Mouse (Mus musculus) kidney, adult 8-10 months (tissue): ENCODE data around the gene Dqx1.
A peak's percentile ranks its signal among the peaks of the same experiment; 100 is the strongest.

Experiments used
- DNase-seq, 2 experiments: peaks; one replicate each; pipeline ENCODE4 v3.0.0; 2022

The Dqx1 gene

GRCm38 (mm10) chr6:83033249-83034185, 24.1 kb upstream of the Dqx1 start, which contains the start of the genes Dok1 and Loxl3:
Gene Dok1 (minus strand): TSS chr6:83033471.
Gene Loxl3 (plus strand): TSS chr6:83034173.
- peak; percentile 48 to 51 for DNase-seq

- no peak for DNase-seq
These were observed 23.1 kb upstream of the Dqx1 start for GRCm38 (mm10) chr6:83034463-83035055.

GRCm38 (mm10) chr6:83037188-83037587, 20.5 kb upstream of the Dqx1 start:
- no peak for DNase-seq

DNA sequence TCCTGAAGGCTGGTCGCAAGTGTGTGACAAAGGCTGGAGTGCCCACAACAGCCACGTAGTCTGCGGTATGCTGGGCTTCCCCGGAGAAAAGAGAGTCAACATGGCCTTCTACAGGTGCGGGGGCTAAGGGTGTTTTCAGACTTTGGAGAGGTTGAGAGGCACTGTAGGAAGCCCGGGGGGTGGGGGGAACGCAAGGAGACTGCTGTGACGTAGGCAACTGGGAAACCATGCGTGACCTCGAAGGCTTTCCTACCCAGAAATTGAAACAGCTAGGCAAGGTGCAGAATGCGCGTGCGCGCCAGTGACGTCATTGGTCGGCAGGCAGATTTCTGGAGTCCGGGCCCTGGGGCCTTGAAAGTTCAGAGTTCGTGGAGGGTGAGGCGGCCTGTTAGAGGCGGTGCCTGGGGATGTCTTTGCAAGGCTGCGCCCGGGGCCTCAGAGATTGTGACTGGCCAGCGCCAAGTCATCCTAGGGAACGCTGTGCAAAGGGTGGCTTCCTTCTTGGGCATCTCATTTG, 19.1 kb upstream of the Dqx1 start:
- DNase-seq, result peak; percentile 93 to 97

GRCm38 (mm10) chr6:83040601-83041000, 17.0 kb upstream of the Dqx1 start:
- no peak for DNase-seq

DNA sequence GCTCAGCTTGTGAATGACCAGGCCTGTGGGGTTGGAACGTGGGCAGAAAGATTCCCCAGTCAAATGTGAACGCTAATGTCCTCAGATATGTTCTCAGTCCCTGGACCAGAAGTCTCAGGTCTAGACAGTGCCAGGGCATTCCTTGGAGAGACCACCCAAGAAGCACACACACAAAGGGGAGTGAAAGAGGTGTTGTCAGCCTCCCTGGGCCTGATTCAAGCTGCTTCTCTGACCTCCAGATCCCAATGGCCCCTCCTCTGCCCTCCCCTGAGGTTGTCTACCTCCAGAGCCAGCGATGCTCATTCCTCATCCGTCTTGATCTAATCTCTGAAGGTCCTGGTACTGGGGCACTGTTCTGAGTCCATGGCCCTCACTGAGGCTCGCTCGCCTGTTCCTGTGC, 14.1 kb upstream of the Dqx1 start:
- no peak for DNase-seq

DNA sequence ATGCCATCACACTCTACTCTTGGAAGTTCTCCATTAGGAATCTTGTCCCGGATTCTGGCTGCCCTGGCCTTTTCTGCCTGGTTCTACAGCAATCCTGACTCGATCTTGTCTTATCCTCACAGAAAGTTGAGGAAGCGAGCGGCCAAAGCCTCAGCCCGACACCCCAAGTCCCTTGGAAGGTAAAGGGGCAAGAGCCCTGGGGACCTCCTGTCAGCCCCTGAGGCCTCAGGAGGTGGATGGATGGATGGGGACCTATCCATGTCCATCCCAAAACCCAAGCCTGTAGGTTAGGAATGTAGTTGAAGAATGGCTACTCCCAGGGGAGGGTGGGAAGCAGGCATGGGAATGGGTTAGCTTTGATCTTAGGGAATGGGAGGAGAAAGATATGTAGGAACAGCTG, 13.7 kb upstream of the Dqx1 start:
- no peak for DNase-seq

- no peak for DNase-seq
These were observed 12.9 kb upstream of the Dqx1 start for GRCm38 (mm10) chr6:83044742-83045141.

DNA sequence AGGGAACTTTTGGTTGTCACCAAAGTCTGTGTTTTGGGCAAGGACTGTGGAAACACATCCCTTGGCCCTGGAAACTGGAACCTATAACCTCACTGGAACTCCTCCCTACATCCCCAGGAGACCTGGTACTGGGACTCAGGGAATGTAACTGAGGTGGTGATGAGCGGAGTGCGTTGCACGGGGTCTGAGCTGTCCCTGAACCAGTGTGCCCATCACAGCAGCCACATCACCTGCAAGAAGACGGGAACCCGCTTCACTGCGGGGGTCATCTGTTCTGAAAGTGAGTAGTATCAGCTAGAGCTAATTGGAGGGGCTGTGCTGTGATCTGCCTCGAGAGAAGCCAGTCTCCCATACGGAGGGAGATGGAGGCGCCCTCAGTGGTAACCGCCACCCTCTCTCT, 8.3 kb upstream of the Dqx1 start:
- DNase-seq, result no peak

DNA sequence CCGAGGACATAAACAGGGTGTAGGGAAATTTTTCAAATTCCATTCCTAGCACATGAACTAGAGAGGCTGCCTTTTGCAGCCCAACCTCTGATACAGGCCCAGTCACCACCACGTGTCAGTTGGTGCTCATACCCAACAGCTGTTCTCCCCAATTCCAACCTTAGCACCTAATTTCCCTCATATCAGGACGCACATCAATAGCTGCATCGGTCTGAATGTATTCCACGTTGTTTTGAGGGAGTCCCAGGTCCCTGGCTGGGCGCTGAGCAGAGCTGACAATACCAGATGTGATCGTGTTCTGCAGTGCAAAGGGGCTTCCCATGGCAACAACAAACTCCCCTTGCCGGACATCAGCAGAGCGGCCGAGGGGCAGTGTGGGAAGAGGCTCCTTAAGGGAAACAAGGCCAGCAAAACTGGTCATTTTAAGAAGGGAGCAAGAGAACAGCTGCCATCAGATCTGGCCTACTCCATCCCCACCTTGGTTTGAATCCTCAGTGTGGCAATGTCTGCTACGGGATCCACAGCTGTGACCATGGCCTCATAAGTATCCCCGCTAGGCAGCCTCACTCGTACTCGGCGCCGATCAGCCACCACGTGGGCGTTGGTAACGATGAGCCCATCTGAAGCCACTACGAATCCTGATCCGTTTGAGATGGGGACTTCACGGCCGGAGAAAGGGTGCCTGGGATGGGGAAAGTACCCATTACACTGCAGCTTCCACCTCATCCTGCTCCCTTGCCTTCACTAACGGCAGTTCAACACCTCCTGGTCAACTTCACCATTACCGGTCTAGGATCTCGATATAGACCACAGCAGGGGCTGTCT, 4.3 kb upstream of the Dqx1 start:
- no peak for DNase-seq

- DNase-seq, result peak; percentile 97 to 98
These were observed 3.4 kb upstream of the Dqx1 start, which contains the start of gene Aup1 for GRCm38 (mm10) chr6:83054074-83054851. Gene Aup1 (plus strand): TSS chr6:83054521.

GRCm38 (mm10) chr6:83054871-83055431, 2.7 kb upstream of the Dqx1 start, which contains the start of gene Htra2:
Gene Htra2 (minus strand): TSS chr6:83055273.
- no peak for DNase-seq

DNA sequence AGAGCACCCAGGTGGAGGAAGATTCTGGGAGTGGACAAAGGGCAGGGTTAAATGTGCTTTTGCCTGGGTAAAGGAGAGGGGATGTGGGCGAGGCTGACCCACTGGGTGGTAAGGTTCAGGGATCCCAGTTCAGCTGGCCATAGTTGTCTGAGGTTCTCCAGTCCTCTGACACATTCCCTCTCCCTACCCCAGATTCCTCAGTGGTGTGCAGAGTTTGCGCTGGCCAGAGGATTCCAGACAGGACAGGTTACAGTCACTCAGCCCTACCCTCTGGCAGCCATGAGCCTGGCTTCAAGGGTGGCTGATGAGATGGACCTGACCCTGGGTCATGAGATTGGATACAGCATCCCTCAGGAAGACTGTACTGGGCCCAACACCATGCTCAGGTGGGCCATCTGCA, 1.1 kb downstream of the Dqx1 start:
- no peak for DNase-seq

DNA sequence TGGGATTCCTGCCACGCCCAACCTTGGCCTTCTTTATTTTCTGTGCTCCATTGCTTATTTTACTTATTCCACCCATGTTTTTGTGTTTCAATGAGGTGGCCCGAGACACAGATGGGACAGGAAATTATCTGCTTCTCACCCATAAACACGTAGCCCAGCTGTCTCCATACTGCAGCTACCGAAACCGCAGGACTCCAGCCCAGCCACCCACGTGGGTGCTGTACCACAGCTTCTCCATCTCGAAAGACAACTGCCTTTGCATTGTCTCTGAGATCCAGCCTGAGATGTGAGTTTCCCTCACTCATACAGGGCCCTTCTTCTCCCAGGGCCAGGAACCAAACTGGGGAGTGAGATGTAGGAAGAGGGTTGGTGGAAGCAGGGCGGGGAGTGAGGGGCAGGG, 8.4 kb downstream of the Dqx1 start:
- DNase-seq, result no peak

DNA sequence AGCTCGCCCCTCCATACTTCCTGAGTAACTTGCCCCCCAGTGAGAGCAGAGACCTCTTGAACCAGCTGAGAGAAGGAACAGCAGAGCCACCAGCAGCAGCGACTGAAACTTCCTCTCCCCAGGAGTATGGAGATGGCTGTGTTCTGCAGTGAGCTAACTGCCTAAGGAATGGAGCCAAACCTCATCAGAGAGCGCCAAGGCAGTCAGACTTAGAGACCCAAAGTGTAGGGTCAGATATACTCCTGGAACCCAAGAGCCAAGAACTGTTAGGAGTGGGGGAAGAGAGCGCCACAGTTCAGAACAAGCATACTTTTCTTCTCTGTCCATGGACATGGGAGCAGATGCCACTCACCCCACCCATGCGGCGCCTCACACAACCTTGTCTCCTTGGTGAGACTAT, 8.8 kb downstream of the Dqx1 start:
- DNase-seq, result no peak

DNA sequence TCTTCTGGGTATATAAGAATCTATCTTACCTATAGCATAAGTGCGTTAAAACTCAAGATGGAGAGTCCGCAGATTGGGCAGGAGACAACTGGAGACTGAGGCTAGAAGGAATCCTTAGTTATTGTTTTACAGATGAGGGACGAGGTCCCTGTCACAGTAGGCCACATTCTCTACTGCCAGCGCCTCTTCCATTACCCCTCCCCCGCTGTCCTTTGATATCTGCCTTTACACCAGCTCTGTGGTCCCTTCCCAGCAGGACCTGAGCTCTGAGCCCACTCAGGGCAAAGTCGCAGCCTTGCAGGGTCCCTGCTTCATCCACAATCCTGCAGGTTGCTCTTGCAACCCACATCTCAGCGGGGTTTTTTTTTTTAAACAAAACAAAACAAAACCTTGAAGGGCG, 10.6 kb downstream of the Dqx1 start:
- no peak for DNase-seq

DNA sequence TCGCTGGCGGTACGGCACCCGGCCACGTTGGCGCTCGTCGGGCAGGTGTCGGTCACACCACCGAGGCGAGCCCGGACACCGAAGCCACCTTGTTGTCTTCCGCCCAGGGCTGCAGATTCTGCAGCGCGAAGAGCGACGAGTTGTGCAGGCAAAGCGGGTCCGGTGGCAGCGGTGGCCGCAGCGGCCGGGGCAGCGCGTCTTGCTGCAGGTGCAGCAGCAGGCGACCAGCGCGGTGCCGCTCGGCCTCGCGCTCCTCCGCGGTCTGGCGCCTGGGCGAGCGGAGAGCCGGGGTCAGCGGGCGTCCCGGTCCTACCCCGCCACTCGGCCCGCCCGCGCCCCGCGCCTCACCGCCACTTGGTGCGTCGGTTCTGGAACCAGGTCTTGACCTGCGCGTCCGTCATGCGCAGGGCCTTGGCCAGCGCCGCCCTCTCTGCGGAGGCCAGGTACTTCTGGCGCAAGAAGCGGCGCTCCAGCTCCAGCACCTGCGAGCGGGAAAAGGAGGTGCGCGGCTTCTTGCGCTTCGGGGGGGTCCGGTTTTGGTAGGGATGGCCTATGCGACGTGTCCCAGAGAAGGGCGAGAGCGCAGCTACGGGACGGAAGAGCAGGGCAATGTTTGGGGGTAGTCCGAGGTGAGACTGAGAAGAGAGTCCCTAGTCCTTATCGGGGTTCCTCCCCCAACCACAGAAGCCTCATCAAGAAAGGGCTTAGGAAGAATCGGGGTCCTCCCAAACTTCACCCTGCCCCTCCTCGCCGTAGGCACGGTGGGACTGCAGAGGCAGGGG, 11.3 kb downstream of the Dqx1 start:
- peak in 1 of 2 experiments; percentile 30 for DNase-seq

DNA sequence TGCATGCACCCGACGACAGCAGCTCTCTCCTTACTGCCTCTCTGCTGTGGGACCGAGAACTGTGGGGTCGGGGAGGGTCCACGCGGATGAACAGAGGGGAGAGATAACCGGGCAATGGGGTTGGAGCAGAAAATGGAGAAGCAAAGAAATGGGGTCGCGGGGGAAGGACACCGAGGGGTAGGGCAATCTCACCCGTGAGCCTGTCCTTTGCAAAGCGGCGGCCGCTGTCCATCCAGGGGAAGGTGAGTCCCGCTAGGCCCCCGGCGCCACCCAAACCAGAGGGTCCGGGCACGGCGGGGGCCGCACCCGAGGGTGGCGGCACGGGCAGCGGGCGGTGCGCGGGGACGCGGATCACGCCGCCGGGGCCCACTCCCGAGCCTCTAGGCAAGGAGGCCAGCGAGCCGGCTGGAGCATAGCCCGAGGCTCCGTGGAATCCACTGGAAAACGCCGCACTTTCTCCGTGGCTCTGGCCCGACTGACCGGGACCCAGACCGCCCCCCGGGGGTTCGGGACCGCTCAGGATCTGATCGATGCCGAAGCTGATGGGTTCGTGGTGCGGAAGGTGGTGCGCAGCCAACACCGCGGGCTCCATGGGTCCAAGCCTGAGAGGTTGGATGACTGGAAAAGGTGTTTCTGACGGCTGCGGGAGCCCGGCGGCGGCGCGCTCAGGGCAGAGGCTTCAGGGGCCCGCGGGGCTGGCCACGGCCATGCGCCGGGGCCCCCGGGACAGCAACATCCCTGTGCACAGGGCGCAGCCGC, 12.0 kb downstream of the Dqx1 start:
- no peak for DNase-seq

- no peak for DNase-seq
These were observed 12.4 kb downstream of the Dqx1 start, which contains the start of gene Tlx2 for GRCm38 (mm10) chr6:83070247-83070310. Gene Tlx2 (minus strand): TSS chr6:83070293.

DNA sequence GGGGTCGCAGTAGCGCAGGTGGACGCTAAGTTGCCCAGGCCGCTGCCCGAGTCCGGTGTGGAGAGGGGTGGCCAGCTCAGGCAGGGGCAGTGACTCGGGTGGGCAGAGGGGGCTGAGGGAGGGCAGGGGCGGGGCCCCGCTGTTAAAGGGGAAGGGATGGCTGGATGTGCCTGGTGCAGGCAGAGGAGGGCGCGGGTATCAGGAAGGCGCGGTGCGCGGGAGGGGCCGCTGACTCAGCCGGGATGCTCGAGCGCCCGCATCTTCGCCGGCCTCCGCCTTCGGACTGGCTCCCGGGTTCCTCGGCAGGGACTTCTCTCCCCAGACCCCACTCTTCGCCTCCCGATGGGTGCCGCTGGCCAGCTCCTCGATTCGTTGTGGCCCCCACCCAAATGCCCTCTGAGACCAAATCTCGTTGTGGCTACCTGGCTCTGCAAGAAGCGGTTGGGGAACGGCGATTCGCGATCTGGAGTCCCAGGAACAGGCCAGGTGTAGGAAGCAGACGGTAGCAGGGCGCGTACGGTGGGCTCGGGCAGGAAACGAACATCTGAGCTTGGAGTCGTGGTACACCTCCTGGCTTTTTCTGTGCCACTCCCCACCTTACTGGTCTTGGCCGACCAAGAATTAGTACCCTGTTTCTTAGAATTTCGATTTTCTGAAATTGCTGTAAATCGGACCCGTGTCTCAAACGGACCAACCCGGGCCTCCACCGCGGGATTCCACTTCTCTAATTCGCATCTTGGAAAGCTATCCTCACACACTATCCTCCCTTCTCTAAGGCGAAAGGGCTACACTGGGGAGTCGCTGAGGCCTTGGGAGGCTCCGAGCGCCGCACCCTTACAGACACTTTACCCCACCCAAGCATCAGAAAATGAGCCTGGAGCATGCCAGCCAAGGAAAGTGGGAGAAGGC, 12.9 kb downstream of the Dqx1 start:
- no peak for DNase-seq
